Mouse (Mus musculus): ENCODE measurements around the gene Lrch4.

The Lrch4 gene

GRCm38 (mm10) chr5:137628498-137629305, at the start of gene Lrch4, which contains the start of the genes Fbxo24 and Gm20605:
TSS of gene Lrch4 (plus strand) at chr5:137629121.
TSS of gene Fbxo24 (minus strand) at chr5:137629002.
TSS of gene Gm20605 (plus strand) at chr5:137629175.
- DNase-seq, result peak; percentile 99

GRCm38 (mm10) chr5:137580246-137580645, 48.7 kb upstream of the Lrch4 start:
- no peak for DNase-seq

DNA sequence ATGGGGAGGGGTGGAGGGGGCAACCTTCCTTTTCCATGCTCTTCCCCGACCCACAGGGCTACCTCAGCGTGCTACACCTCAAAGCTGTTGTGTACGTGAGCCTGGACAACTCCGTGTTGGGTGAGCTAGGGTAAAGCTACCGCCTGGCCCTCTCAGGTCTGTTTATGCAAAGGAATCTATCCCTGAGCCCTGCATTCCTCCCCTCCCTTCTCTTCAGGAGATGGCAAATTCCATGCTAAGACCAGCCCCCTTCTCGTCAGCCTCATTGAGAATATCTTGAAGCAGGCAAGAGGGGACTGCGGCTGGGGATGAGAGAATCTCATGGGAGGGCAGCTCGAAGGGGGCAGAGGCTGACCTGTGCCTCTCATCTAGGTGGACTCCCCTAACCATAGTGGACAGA, 46.2 kb upstream of the Lrch4 start:
- DNase-seq, result no peak

DNA sequence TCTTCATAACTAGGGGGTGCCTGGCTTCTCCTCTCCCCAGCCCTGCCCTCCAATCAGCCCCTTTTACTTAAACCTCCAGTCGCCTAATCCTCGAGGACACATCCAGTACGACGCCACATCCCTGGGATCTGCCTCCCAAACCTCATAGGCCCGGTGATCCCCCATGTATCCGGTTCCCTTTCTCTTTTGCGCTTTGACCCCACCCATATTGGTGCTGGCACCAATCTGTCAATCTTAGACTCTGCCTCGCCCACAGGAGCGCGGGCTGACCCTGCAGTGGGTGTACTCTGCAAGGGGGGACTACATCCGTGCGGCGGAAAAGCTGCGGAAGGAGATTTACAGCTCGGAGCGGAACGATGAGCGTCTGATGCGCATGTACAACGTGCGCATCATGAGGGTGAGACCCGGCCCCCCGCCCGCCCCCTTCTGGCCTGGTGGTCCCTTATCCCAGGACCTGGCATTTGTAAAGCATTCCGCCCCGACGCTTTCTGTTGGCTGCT, 45.2 kb upstream of the Lrch4 start:
- peak; percentile 53 for DNase-seq

GRCm38 (mm10) chr5:137584976-137585375, 43.9 kb upstream of the Lrch4 start:
- DNase-seq, result peak; percentile 45

DNA sequence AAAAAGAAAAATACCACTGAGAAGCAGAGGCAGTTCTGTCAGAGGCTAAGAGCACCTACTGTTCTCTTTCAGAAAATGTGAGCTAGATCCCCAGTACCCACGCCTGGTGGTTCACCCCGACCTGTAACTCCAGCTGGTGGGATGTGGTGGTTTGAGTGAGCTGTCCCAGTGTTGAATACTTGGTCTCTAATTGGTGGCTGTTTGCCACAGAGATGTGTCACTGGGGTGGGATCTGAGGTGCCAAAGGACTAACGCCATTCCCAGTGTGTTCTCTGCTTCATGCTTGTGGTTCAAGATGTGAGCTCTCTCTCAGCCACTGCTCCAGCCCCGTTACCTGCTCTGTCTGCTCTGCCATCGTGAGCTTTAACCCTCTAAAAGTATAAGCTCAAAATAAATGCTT, 38.4 kb upstream of the Lrch4 start:
- no peak for DNase-seq

DNA sequence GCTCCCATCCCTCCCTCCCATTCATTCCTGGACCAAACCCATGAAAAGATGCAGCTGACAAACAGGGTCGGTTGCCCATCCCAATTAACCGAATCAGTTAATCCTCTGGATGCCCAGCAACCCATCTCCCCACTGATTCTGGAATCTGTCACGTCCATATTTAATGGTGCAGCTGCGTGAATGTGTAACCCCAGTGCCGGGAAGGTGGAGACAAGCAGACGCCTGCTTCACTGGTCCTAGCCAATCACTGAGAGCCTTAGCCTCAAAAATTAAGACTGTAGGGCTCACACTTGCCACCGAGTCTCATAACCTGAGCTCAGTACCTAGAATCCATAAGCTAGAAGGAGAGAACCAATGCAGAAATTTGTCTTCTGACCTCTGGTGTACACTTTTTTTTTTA, 33.0 kb upstream of the Lrch4 start:
- DNase-seq, result no peak

- DNase-seq, result no peak
These were observed 32.2 kb upstream of the Lrch4 start for GRCm38 (mm10) chr5:137596601-137597261.

- no peak for DNase-seq
These were observed 31.3 kb upstream of the Lrch4 start for GRCm38 (mm10) chr5:137597625-137598024.

- no peak for DNase-seq
These were observed 30.7 kb upstream of the Lrch4 start for GRCm38 (mm10) chr5:137598100-137598826.

- no peak for DNase-seq
These were observed 29.3 kb upstream of the Lrch4 start for GRCm38 (mm10) chr5:137599600-137599999.

DNA sequence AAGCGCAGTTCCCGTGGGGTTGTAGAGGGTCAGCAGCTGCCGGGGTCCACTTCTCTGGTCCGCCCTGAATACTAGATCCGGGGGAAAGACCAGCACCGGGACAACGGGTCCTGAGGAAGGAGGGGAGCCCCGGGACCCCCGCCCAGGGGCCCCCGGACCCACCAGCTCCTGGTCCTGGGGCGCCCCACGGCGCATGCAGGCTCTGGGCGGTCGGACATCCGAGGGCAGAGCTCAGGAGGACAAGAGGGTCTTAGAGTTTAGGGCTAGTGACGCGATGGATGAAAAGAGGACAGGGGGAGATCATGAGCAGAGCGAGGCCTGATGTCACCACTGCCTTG, 28.7 kb upstream of the Lrch4 start:
- DNase-seq, result no peak

- DNase-seq, result peak; percentile 95
These were observed 28.1 kb upstream of the Lrch4 start, which contains the start of gene Mospd3 for GRCm38 (mm10) chr5:137600619-137601364. TSS of gene Mospd3 (minus strand) at chr5:137601058.

- DNase-seq, result no peak
These were observed 27.6 kb upstream of the Lrch4 start for GRCm38 (mm10) chr5:137601365-137601729.

DNA sequence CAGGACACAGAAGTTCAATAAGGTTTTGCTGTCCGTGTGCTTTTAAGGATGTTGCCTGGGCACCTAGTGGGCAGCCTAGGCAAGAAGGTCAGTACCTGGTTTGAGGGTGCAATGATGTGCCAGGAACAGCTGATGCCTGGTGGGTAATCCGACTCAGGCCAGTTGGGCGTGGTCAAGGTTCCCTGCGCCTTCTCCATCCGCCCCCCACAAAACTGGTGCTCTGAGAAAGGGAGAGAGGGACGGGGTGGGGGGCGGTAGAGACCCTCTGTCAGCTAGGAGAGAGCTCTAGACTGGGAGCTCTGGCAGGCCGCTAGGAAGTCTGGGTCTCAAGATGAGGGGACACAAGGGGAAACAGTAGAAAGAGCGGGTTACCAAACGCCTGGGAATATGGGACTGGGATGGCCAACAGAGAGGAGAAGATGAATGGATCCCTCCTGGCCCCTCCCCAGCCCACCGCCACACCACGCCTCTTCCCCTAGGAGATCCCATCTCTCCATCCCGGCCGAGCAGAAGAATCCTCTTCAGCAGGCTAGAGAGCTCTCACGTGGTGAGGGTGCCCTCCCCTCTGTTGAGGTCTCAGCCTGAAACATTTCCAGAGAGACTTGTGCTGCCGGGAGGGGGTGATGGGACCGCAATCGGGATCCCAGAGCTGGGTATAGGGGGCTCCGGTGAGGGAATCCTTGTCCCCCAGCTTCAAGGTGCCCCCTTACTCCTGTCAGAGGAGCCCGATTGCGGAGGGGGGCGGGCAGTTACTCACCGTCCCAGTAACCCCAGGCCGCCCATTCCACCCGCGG, 20.9 kb upstream of the Lrch4 start:
- no peak for DNase-seq

- DNase-seq, result no peak
These were observed 20.2 kb upstream of the Lrch4 start for GRCm38 (mm10) chr5:137608654-137609190.

- DNase-seq, result no peak
These were observed 19.6 kb upstream of the Lrch4 start for GRCm38 (mm10) chr5:137609292-137609691.

- DNase-seq, result no peak
These were observed 18.9 kb upstream of the Lrch4 start for GRCm38 (mm10) chr5:137610056-137610455.

GRCm38 (mm10) chr5:137610548-137611244, 18.2 kb upstream of the Lrch4 start:
- DNase-seq, result no peak

GRCm38 (mm10) chr5:137611245-137611602, 17.7 kb upstream of the Lrch4 start:
- no peak for DNase-seq

GRCm38 (mm10) chr5:137613076-137613475, 15.8 kb upstream of the Lrch4 start:
- no peak for DNase-seq
